Mouse (Mus musculus): Measurements from ENCODE around the gene Pkhd1. TPM values are rescaled to one million over a fixed set of nuclear protein-coding genes. Genes with fewer than 3 reads are reported as not detected.

The Pkhd1 gene
- total RNA-seq (2017) = not detected in 2 replicates

DNA sequence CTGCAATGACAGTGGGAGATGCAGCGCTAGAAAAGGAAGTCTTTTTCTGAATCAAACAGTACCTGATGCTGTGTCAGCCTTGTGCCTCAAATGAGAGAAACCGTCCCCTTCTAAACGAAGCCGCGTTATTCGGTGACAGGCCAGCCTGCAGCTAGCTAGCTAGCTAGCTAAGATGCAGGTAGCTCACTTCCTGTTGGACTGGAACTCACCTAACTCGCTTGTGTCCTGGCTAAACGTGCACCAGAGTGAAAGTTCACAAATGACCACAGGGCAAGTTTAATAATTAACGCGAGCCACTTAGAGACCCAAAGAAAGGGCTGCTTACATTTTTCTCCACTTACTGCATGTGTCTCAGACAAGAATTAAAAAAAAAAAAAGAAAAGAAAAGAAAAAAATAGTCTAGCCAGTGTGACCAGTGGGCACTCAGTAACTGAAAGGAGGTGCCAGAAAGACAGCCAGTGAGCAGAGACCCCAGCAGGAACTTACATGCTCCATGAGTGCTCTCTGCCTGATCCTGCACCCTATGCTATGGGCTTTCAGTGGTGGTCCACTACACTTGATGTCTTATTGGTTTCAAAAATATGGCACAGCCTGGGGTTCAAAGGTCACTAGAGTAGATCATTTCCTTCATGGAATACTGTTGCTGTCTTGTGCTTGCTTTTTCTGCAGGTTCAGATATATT, at the start of gene Pkhd1:
Gene Pkhd1, minus strand, starts transcription at position 216 of the 682 bp plus-strand sequence.
- no peak for ATAC-seq (ENCODE audit: extremely low read depth, insufficient number of reproducible peaks, low FRiP score, poor library complexity, severe bottlenecking)

DNA sequence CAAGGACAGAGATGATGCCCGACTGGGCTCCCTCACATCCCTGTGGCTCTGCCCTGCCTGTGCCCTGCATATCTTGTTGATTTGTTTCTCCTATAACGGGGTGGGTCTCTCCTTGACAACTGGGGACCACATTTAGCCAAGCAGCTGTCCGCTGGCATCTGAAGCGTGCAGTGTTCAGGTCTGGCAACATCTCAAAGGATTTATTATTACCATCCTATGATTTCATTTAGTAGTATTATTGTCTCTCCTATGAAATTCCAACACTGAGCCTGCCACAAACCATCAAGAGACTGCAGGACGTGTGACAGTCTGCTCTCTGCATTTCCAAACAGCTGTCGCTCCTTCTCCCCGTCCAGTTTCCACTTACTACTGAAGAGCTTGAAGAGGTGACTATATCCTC, 49.7 kb upstream of the Pkhd1 start:
- ATAC-seq (ENCODE audit: extremely low read depth, insufficient number of reproducible peaks, low FRiP score, poor library complexity, severe bottlenecking) = no peak

DNA sequence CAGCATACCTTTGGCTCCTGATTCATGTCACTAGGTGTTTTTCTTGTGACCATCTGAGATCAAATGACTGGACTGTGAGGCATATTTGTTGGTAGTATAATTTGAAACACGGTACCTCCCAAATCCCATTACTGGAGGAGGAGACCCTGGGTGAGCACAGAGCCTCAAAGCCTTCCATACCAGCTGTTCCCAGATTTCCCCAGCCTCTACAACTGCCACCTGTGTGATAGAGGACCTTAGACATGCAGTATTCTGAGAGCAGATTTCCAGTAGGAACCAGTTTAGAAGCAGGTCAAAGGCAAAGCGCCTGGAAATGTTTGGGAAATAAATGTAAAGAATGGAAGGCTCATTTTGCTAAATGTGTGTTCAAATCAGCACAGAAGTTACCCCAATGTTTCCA, 48.4 kb upstream of the Pkhd1 start:
- ATAC-seq (ENCODE audit: extremely low read depth, insufficient number of reproducible peaks, low FRiP score, poor library complexity, severe bottlenecking) = no peak

DNA sequence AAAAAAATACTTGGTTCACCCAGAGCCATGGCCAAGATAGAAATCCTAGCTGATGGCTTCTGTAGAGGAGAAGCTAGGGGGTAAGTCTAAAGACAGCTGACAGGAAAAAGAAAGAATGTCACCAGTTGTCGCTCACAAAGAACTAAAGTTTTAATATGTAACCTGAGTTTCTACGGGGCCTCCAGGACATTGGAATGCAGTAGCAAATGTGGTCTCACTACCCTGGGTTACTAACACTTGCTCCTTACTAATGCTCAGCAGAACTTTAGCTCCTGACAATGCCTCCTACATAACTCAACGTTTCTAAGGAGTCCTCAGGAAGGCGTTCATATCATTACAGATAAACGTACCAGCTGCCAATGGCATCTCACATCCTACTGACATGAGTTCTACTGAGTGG, 37.2 kb upstream of the Pkhd1 start:
- no peak for ATAC-seq (ENCODE audit: extremely low read depth, insufficient number of reproducible peaks, low FRiP score, poor library complexity, severe bottlenecking)

DNA sequence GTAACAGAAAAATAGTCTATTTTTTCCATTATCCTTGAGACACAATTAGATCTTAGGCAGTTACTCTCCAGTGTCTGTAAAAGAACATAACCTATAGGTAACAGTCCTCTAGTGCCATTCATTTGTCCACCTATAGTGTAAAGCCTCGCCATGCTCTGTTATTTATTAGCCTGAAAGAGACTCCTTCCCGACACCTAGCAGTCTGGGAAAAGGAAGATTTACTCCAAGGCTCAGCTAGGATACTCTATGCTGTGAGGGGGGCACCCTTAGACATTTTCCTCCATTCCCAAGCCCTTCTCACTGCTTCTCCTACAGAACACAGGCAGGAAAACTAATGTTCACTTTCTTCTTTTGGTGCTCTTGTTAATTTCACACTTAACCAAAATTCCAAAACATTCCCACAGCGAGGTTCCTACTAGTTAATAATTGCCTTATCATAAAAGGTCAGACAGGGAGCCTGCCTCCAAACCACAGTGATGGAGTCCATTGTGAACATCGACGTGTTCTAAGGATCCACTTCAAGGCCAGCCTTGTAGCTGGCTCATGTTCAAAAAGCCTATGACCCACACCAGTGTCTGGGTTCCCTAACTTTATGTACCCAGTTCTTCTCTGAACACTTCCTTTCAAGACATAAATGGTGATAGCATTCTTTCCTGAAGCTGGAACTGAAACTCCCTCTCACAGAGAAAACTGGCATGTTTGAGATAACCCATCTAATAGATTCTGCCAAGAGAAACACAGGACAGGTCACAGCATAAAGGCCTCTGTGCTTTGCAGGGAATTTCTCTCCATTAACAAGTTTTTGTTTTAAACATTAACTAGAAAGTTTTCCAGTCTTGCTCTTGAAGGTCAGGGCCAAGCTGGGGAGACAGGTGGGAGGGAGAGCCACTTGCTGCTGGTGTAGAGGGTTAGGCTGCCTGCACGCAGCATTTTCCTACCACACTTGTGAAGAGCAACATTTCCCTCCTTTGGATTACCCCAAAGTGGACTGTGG, 35.9 kb upstream of the Pkhd1 start:
- no peak for ATAC-seq (ENCODE audit: extremely low read depth, insufficient number of reproducible peaks, low FRiP score, poor library complexity, severe bottlenecking)

DNA sequence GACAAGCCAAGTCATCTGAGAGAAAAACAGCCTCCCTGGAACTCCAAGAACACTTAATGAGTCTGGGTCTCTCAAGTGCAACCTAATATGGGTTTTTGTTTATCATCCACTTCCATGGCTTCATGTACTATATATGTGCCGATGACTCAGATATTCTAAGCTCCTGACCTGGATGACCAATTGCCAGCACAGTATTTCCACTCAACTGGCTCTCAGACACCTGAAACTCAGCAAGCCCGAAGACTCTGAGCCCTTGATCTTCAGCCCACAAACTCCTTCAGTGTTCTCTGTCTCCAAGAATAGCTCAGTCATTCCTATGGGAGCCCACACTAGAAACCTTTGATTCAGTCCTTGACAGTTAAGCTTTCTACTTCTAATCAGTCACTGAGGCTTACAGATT, 17.0 kb upstream of the Pkhd1 start:
- ATAC-seq (ENCODE audit: extremely low read depth, insufficient number of reproducible peaks, low FRiP score, poor library complexity, severe bottlenecking) = no peak

DNA sequence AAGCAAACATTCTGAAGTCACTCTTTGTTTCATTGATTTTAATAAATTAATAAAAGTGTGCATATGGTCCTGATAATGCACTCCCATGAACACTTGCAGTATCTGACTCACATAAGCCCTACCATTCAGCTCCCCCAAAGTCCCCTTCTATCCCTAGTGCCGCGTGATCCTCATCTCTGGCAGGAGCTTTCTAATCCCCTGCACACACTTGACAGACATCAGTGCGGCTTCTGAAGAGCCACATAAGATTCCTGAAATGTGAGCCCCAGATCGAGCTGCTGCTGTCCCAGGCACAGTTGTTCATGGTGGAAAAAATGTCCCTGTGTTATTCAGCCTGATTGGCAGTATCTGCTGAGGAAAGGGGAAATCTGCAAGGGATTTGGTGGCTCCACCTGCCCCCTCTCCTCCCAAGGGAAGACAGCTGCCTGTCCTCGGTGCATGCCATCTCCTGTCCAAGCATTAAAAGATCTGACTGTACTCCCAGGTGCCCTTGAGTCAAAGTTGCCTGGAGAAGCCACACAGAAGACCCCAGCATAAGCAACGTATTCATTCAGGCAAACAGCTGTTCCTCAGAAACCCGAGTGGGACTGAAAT, 15.5 kb upstream of the Pkhd1 start:
- no peak for ATAC-seq (ENCODE audit: extremely low read depth, insufficient number of reproducible peaks, low FRiP score, poor library complexity, severe bottlenecking)

DNA sequence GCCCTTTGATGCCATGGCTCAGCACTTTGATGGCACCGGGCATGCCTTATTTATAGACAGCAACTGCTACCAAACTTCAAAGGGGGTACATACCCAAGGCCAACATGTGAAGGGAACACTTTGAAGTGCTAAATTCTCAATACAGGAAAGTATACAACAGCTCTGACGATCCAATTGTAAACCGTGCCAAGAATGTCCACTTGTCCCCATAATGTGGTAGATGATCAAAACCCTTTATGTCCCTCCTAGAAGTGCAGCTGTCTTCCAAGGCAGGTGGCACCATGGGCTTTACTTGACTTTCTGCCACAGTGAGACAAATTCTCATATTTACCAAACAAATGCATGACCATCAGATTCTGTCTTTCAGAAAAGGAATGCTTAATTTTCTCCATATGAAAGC, 6.7 kb upstream of the Pkhd1 start:
- ATAC-seq (ENCODE audit: extremely low read depth, insufficient number of reproducible peaks, low FRiP score, poor library complexity, severe bottlenecking) = no peak

DNA sequence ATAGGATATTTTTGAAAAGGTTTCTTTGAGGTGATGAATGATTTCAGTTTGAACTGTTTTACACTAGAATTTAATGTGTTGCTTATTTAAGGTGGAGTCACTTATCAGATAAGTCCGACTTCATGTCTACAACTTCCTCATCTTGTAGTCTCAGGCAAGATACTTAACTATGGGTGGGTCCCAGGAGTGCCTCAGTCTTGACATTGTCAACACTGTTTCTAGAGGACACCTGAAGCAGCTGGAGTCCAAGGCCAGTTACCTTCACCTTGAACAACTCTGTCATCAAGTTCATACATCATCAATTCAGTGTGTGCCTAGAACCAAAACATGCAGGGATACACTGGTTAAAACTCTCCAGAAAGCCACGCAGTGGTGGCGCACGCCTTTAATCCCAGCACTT, 5.5 kb upstream of the Pkhd1 start:
- ATAC-seq (ENCODE audit: extremely low read depth, insufficient number of reproducible peaks, low FRiP score, poor library complexity, severe bottlenecking) = no peak

DNA sequence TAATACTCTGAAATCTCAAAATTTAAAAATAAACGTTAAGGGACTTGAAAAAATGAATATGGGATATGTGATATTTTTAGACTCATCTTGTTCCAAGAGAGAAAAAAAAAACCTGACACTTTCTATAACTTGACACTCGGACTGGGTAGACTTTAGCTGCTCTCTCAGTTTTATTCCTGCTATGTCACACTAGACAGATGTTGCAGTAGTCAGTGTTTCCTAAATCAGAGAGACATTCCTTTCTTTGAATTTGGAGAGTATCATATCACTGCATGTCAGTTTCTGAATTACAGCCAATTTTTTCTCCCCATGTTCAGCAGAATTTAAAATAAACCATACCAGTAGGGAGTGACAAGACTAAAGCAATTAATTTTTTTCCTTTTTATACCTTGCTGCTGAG, 2.7 kb upstream of the Pkhd1 start:
- no peak for ATAC-seq (ENCODE audit: extremely low read depth, insufficient number of reproducible peaks, low FRiP score, poor library complexity, severe bottlenecking)

DNA sequence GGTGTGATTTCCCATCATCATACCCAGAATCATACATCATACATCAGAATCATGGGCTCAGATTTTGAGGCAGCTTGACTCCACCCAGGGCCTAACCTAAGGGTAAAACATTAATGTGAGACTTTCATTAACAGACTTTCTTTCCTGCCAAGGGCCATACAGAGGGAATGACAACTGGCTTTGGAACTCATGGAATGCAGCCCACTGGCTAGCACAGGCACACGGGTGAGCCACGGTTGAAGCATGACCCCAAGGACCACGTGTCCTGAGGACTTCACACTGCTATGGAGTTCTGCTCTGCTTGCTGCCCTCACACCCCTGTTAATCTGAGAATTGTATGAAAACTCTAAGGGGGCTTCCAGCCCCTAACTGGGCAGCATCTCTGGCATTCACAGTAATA, 1.5 kb upstream of the Pkhd1 start:
- ATAC-seq (ENCODE audit: extremely low read depth, insufficient number of reproducible peaks, low FRiP score, poor library complexity, severe bottlenecking) = no peak

DNA sequence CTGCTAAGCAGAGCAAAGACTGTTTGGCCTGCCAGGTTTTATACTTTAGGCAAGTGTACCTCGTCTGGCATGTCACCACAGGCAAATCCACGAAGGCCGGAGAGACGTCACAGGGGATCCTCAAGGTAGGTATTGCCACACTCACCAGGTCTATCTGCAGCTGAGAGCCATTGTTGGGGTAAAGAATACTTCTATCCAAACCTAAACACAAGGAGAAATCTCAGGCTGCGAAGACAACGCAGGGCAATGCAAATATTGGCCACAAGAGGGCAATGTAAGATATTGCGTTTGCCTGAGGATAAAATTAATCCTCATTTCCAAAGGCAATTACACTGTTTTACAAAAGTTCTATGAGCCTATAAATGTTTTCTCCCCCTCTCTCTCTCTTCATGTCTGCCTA, 5.2 kb downstream of the Pkhd1 start:
- no peak for ATAC-seq (ENCODE audit: extremely low read depth, insufficient number of reproducible peaks, low FRiP score, poor library complexity, severe bottlenecking)

DNA sequence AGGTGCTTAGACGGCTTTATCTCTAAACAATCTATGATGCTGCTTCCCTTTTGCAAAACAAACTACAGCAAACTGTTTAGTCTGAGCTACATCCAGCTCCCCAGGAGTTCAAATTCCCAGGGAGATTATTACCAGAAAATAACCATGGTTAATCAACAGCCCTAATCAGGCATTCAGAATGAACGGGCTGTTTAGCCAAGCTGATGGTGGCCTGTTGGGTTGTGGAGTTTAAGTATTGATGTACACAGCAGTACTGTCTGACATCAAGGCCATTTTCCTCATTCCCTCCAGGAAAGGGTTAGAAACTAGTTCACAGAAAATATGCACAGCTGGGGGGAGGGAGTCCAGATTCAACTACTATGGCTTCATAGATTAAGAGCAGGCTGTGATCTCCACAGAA, 12.4 kb downstream of the Pkhd1 start:
- ATAC-seq (ENCODE audit: extremely low read depth, insufficient number of reproducible peaks, low FRiP score, poor library complexity, severe bottlenecking) = no peak

DNA sequence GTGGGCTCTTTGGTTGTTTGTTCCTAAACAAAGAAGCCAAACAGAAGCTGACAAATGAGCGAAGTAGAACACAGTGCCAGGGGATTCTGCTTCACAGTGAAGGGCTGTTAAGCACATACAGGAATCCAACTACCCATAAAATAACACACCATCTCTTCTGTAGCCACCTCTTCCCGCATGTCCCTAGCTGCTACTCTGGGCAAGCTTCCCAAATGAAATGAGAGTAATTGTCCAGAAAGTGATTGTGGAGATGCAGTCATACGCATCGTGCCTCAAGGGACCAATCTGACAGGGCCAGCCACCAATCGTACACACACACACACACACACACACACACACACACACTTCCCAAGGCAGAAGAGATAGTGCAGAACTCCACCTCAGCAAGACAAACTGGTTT, 27.4 kb downstream of the Pkhd1 start:
- ATAC-seq (ENCODE audit: extremely low read depth, insufficient number of reproducible peaks, low FRiP score, poor library complexity, severe bottlenecking) = no peak

DNA sequence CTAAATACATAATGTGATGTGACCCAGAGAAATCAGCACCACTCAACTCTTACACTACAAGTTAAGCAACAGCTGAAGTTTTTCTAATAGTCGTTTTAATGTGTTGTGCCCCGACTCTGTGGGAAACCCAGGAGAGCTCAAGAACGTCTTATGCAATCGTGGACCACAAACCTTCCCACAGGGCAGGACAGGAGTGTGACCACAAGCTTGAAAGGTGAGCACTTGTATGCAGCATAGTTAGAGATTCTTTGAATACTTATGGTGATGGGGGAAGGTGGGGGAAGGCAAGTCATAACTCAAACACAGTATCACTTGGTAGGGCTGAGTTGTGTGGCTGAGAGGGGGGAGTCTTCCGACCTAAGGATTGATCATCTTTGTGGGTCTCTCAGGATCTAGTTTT, 46.4 kb downstream of the Pkhd1 start:
- no peak for ATAC-seq (ENCODE audit: extremely low read depth, insufficient number of reproducible peaks, low FRiP score, poor library complexity, severe bottlenecking)

DNA sequence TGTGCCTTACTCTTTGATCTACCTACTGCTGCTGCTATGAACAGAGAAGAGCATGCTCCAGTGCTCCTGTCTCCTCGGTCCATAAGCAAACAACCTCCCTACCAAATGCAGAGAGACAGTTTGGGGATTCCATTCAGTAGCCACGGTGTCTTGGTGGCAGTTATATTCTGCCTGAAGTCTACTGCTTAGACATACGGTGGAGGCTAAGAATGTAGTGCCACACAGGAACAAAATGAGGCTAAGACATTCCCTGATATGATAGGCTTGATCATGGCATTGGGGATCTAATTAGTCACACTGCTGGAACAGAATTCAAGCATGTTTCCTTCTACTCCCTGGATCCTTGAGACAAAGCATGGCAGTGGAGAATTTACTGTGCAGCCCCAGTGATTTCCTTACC, 48.4 kb downstream of the Pkhd1 start:
- ATAC-seq (ENCODE audit: extremely low read depth, insufficient number of reproducible peaks, low FRiP score, poor library complexity, severe bottlenecking) = no peak

DNA sequence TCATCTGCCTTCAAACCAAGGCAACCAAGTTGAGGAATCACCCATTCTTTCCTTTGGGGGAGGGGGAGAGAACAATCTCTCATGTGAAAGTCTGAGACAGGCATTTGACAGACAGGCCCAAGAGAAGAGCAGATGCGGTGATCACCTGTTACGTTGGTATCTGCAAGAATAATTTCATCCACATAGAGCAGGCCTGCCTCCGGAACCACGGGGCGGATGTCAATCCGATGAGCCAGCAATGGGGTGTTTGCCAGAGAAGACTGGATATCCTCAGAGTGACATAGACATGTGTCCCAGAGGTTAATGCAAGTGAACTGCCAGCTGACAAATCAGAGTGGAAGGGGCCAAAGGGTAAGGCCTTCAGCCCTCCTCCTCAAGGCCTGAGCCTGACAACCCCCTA, 59.4 kb downstream of the Pkhd1 start:
- no peak for ATAC-seq (ENCODE audit: extremely low read depth, insufficient number of reproducible peaks, low FRiP score, poor library complexity, severe bottlenecking)

DNA sequence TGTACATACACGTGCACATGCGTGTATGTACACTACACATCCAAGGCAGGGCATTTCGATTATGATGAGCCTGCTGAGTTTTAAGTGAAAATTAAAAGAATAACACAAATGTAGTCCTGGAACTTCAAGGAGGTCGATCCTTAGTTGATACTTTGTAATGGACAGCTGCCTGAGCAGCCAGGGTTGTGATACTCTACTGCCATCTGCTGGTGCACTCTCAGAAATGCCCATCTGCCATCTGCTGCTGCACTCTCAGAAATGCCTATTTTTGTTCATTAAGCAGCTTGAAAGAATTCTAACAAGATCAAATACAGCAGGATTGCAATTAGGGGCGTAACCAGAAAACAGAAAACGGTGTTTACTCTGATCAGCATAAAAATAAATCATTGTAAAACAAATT, 63.5 kb downstream of the Pkhd1 start:
- ATAC-seq (ENCODE audit: extremely low read depth, insufficient number of reproducible peaks, low FRiP score, poor library complexity, severe bottlenecking) = no peak

DNA sequence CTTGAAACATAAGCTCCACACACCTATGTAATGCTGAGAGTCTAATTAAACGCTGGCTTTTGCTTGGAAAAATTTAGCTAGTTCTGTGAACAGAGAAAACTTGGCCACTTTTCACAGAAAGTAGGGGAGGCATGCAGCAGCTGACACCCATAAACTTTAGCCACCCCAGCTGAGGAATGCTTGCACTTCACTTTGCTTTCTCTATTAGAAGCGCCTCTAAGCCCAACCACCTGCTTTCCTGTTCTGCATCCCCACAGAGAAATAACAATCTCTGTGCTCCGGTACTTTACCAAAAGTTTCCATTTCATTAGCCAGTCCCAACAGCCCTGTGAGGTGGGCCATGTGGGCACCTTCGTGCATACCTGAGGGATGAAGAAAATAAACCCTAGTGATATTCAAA, 66.5 kb downstream of the Pkhd1 start:
- ATAC-seq (ENCODE audit: extremely low read depth, insufficient number of reproducible peaks, low FRiP score, poor library complexity, severe bottlenecking) = no peak

DNA sequence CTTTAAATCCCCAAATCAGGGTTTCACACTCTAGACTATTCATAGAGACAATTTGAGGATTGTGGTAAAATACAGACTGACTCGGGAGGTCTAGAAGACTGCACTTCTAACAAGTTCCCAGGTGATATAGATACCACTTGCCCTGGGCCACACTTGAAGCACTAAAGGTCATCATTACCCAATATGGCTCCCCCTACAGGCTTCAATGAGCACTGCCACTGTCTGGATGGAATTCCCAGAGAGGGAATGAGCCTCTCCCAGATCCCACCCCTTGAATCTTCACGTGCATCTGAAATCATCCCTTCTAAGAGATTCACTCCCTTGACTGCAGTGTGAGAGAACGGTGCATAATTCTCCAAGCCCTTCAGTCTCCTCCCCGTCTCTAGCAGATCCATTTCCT, 73.3 kb downstream of the Pkhd1 start:
- ATAC-seq (ENCODE audit: extremely low read depth, insufficient number of reproducible peaks, low FRiP score, poor library complexity, severe bottlenecking) = no peak

Data from neutrophil, adult 5-6 weeks (primary cell).